Mouse (Mus musculus) hindbrain, embryonic 15.5 days (tissue): ENCODE data around the gene C8g. TPM values are rescaled to one million over a fixed set of nuclear protein-coding genes. Genes with fewer than 3 reads are reported as not detected.

Experiments used
- ATAC-seq: fragments of 200-750 bp; cut with Nextera tagmentation; 2 replicates; pipeline ENCODE4 v1.8.0; 2017; ENCODE audit warnings: low read depth, moderate number of reproducible peaks, moderate TSS enrichment; ENCODE audit not compliant: low FRiP score
- H3K27ac ChIP-seq: fragments of 300-500 bp; sonication (generic); replicated peaks from 2 replicates; pipeline ENCODE4 v1.5.1; 2015; ENCODE audit warnings: mild to moderate bottlenecking, inconsistent platforms
- H3K27me3 ChIP-seq: fragments of 300-500 bp; sonication (generic); 2 replicates; pipeline ENCODE4 v1.6.1; 2015; ENCODE audit warnings: control low read depth, inconsistent platforms
- H3K36me3 ChIP-seq: fragments of 300-500 bp; sonication (generic); 2 replicates; pipeline ENCODE4 v1.6.1; 2015; ENCODE audit warnings: control low read depth, inconsistent platforms
- H3K4me1 ChIP-seq: fragments of 300-500 bp; sonication (generic); replicated peaks from 2 replicates; pipeline ENCODE4 v1.6.1; 2015; ENCODE audit warnings: control low read depth, inconsistent platforms
- H3K4me2 ChIP-seq: fragments of 300-500 bp; sonication (generic); 2 replicates; pipeline ENCODE4 v1.6.1; 2015; ENCODE audit warnings: moderate library complexity, mild to moderate bottlenecking, inconsistent platforms
- H3K4me3 ChIP-seq: fragments of 300-500 bp; sonication (generic); 2 replicates; pipeline ENCODE4 v1.5.1; 2015; ENCODE audit warnings: mild to moderate bottlenecking, inconsistent platforms
- H3K9ac ChIP-seq: fragments of 300-500 bp; sonication (generic); 2 replicates; pipeline ENCODE4 v1.6.1; 2015; ENCODE audit warnings: inconsistent platforms
- H3K9me3 ChIP-seq: fragments of 300-500 bp; sonication (generic); 2 replicates; pipeline ENCODE4 v1.6.1; 2016; ENCODE audit warnings: control low read depth, inconsistent platforms
- WGBS: fragments of 180-500 bp; shearing (Covaris S2); methylation state at CpG from one replicate; pipeline ENCODE4 v1.1.7; 2015; 5-methylcytosine and 5-hydroxymethylcytosine counted together
- polyA plus RNA-seq: library from polyadenylated mRNA; unstranded; fragments of >200 nt; fragmentation: Nextera tagmentation; extraction: Ambion mirVana; gene quantifications from 2 replicates; pipeline ENCODE4 v1.2.1, GENCODE M21; 2015

The C8g gene
- polyA plus RNA-seq, 1 experiment from 2014 or later: 6.1 TPM

DNA sequence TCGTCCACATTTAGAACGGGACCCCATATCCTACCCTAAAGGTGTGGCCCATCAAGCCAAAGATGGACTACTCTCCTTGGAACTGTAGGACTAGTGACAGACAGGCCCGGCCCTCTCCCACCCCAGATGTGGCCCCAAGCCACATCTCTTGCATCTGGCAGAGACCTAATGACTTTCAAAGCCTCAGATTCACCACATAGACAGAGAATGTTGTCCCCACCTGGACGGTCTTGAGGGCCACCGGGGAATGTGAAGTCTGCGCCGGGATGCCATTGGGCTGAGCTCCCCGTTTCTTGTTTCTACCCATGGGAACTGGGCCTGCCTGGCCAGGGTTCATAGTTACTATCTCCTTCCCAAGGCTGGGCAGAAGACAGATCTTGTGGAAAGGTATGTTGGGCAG, 24.0 kb downstream of the C8g start:
- Histone ChIP-seq H3K27ac (no peak overlapping the region), H3K36me3 (no peaks in the 10 kb centered on the region), H3K27me3 (no peaks in the 10 kb centered on the region), H3K4me2 (no peak overlapping the region), H3K9ac (no peak overlapping the region), H3K9me3 (no peaks in the 10 kb centered on the region), H3K4me1 (no peaks in the 10 kb centered on the region), H3K4me3 (no peak overlapping the region)
- no peak for ATAC-seq
- 92% methylated on average over 8 of the region's 8 CpGs for WGBS

DNA sequence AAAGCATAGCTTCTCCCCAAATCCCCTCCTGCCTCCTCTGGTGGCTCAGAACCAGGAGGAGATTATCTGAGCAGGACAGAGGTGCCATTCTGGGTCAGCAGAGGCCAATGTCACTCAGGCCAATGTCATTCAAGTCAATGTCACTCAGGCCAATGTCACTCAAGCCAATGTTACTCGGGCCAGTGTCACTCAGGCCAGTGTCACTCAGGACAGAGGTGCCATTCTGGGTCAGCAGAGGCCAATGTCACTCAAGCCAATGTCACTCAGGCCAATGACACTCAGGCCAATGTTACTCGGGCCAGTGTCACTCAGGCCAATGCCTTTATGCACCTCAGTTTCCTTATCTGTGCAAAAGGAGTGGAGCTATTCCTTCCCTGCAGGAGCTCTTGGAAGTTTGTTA, 29.0 kb downstream of the C8g start:
- 81% methylated on average over 2 of the region's 2 CpGs for WGBS
- ATAC-seq: no peak

DNA sequence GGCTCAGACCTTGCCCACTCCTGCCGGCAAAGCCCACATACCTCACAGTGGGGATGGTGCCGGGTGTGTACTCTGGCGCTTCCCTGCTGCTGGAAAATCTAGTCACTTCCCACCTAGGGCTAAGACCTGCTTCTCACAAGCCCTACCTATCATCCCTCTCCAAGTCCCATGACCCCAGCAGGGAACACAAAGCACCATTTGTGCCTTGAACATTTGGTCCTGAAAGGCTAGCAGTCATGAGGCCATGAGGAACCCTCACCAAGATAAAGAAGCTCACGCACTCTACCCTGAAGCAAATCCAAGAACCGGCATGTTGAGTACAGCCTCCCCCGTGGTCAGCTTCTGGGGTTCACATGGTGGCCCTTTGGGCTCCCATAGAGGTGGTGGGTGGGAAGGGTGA, 31.6 kb downstream of the C8g start, which contains the start of gene Ptgds:
Gene Ptgds, minus strand, starts transcription at position 78 of the 400 bp plus-strand sequence.
- Histone ChIP-seq H3K27ac (peak within 1 kb of the TSS; percentile 46), H3K4me2 (no peak within 1 kb of the TSS), H3K36me3 (no peaks in the 10 kb centered on the region), H3K4me3 (no peak within 1 kb of the TSS), H3K4me1 (peaks cover 13% of the 10 kb centered on the region), H3K9me3 (no peaks in the 10 kb centered on the region), H3K27me3 (no peaks in the 10 kb centered on the region), H3K9ac (no peak within 1 kb of the TSS)
- 57% methylated on average over 6 of the region's 6 CpGs for WGBS
- no peak for ATAC-seq

More for the DNA sequence above, 29.0 kb downstream of the C8g start:
- Histone ChIP-seq H3K27me3 (no peaks in the 10 kb centered on the region), H3K4me1 (peaks cover 13% of the 10 kb centered on the region), H3K27ac (no peak overlapping the region), H3K9ac (no peak overlapping the region), H3K4me2 (no peak overlapping the region), H3K36me3 (no peaks in the 10 kb centered on the region), H3K9me3 (no peaks in the 10 kb centered on the region), H3K4me3 (no peak overlapping the region)

DNA sequence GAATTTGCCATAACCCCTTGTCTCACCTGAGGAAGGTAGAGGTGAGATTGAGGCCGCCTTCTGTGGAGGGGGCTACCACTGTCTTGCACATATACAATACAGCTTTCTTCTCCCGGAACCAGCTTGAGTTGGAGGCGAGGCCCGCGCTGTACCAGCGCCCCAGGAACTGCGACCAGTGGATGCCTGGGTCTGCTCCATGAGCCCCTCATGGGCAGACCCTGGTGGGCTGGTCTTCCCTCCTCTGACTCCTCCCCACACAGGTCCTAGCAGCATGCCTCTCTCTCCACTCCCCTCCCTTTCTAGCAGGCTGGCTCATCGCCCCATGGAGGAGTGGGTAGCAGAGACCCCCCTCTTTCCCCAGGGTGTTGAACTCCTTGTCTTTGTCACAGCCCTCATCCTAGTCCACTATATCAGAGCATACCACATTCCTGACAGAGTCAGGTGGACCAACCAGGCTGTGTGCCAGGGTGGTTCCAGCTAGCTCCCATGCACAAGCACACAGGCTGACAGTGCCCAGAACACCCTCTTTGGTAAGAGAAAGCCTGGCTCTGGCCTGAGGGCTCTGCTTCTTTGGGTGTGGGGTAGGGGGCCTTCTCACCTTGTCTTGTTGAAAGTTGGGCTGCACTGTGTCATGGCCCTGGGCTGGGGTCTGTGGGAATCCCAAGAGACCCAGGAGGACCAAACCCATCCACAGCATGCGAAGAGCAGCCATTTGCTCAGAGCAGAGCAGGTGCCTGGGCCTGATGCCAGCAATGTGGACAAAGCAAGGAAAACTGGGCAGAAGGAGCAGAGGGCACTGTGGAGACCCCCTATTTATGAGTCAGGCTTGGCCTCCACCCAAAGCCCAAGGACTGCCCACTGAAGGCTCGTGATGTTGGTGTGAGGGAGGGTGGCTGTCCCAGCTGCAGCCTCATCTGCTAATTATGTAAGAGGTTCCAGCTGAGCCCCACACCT, 32.3 kb downstream of the C8g start:
- H3K9me3 ChIP-seq: no peaks in the 10 kb centered on the region
- 68% methylated on average over 10 of the region's 10 CpGs for WGBS
- peaks cover 13% of the 10 kb centered on the region for H3K4me1 ChIP-seq
- H3K36me3 ChIP-seq: no peaks in the 10 kb centered on the region
- no peak overlapping the region for H3K4me3 ChIP-seq
- peak overlapping the region; percentile 46 for H3K27ac ChIP-seq
- no peak overlapping the region for H3K4me2 ChIP-seq
- ATAC-seq: peak; percentile 79
- no peaks in the 10 kb centered on the region for H3K27me3 ChIP-seq
- H3K9ac ChIP-seq: no peak overlapping the region

DNA sequence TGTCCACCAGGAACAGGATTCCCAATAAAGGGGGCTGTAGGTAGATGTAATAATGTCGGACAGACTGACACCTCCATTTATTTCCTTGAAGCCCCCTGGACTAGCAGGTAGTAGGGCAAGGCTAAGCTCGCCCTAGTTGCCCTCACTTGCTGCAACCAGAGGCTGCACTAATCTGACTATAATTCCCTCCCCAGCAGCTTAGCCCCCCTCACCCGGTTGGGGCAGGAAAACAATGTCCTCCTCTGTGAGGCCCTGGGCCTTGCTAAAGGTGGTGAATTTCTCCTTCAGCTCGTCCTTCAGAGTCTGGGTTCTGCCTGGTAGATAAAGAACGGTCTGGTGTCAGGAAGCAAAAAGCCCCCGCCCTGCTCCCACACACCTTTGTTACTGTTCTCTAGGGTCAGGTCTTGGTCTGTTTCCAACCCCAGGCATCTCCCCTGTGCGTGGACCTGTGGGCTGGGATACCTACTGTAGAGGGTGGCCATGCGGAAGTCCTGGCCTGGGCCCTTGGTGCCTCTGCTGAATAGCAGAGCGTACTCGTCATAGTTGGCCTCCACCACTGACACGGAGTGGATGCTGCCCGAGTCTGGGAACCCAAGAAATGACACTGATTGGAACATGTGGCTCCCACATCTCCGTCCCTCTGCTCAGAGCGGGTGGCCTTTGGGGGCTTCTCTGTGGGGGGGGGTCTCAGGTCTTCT, 33.8 kb downstream of the C8g start:
- Histone ChIP-seq H3K4me3 (no peak overlapping the region), H3K4me2 (no peak overlapping the region), H3K4me1 (peaks cover 13% of the 10 kb centered on the region), H3K27ac (no peak overlapping the region), H3K9ac (no peak overlapping the region), H3K27me3 (no peaks in the 10 kb centered on the region), H3K9me3 (no peaks in the 10 kb centered on the region), H3K36me3 (no peaks in the 10 kb centered on the region)
- ATAC-seq: no peak
- 77% methylated on average over 14 of the region's 14 CpGs for WGBS

- WGBS: 55% methylated on average over 10 of the region's 10 CpGs
- Histone ChIP-seq H3K4me2 (no peak overlapping the region), H3K9me3 (no peaks in the 10 kb centered on the region), H3K27me3 (no peaks in the 10 kb centered on the region), H3K4me1 (peaks cover 22% of the 10 kb centered on the region), H3K4me3 (no peak overlapping the region), H3K36me3 (no peaks in the 10 kb centered on the region), H3K9ac (no peak overlapping the region), H3K27ac (no peak overlapping the region)
- no peak for ATAC-seq
Measured at GRCm38 (mm10) chr2:25465816-25466635, 35.5 kb downstream of the C8g start.

DNA sequence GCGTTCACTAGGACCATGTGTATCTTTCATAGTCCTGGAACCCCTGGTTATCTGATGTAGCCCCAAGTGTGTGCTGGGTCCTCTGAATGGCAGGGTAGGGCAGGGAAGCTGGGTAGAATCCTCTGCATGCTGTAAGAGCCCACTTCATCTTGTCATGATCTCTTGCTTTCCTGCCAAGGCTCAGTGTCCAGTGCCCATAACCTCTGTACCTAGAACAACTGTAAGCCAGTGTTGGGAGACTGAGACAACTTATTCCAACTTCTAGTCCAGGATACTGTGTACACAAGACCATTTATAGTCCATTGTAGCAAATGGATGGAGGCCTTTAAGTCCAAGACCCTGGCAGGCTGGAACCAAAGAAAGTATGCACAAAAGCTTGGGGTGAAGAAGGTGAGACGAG, 36.3 kb downstream of the C8g start:
- 83% methylated on average over 2 of the region's 2 CpGs for WGBS
- no peak overlapping the region for H3K9ac ChIP-seq
- ATAC-seq: no peak
- H3K36me3 ChIP-seq: no peaks in the 10 kb centered on the region
- H3K4me1 ChIP-seq: peaks cover 22% of the 10 kb centered on the region
- H3K27me3 ChIP-seq: no peaks in the 10 kb centered on the region
- H3K4me3 ChIP-seq: no peak overlapping the region
- no peaks in the 10 kb centered on the region for H3K9me3 ChIP-seq
- no peak overlapping the region for H3K27ac ChIP-seq
- H3K4me2 ChIP-seq: no peak overlapping the region

GRCm38 (mm10) chr2:25463630-25464029, 37.9 kb downstream of the C8g start:
- Histone ChIP-seq H3K36me3 (no peaks in the 10 kb centered on the region), H3K9me3 (no peaks in the 10 kb centered on the region), H3K27ac (no peak overlapping the region), H3K4me1 (peaks cover 24% of the 10 kb centered on the region), H3K9ac (no peak overlapping the region), H3K4me2 (no peak overlapping the region), H3K4me3 (no peak overlapping the region), H3K27me3 (no peaks in the 10 kb centered on the region)
- ATAC-seq: no peak
- WGBS: 94% methylated on average over 3 of the region's 3 CpGs

DNA sequence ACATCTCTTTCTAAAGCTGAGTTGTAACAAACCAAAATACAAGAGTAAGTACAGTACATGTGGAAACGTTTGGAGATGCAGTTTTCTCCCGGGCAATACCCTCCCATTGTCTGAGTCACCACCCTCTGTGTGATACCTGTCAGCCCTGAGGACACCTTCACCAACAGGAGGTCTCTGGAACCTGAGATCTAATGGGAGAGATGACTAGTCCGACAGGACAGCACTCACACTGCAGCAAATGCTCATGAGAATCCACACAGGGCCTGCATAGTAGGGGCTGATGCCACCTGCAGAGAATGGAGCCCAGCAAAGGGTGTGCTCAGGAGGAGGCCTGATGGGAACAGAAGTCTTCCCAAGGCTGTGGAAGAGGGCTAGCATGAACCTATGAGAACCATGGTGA, 40.1 kb downstream of the C8g start:
- WGBS: 33% methylated on average over 3 of the region's 3 CpGs
- Histone ChIP-seq H3K36me3 (peaks cover 7% of the 10 kb centered on the region; the same call in 1 of the 2 replicates), H3K27me3 (no peaks in the 10 kb centered on the region), H3K9me3 (no peaks in the 10 kb centered on the region), H3K9ac (peak overlapping the region; percentile 82), H3K4me3 (peak overlapping the region; percentile 74), H3K4me2 (peak overlapping the region; percentile 87), H3K4me1 (peaks cover 25% of the 10 kb centered on the region), H3K27ac (peak overlapping the region; percentile 95)
- no peak for ATAC-seq

GRCm38 (mm10) chr2:25460551-25461309, 40.8 kb downstream of the C8g start, which contains the start of gene Paxx:
Paxx (minus strand) TSS chr2:25461094.
- Histone ChIP-seq H3K27me3 (no peaks in the 10 kb centered on the region), H3K36me3 (peaks cover 7% of the 10 kb centered on the region; the same call in 1 of the 2 replicates), H3K27ac (peak within 1 kb of the TSS; percentile 95), H3K4me1 (peaks cover 25% of the 10 kb centered on the region), H3K4me3 (peak within 1 kb of the TSS; percentile 74), H3K9ac (peak within 1 kb of the TSS; percentile 82), H3K9me3 (no peaks in the 10 kb centered on the region), H3K4me2 (peak within 1 kb of the TSS; percentile 87)
- peak; percentile 92 for ATAC-seq
- WGBS: under 1% methylated on average over 48 of the region's 48 CpGs

DNA sequence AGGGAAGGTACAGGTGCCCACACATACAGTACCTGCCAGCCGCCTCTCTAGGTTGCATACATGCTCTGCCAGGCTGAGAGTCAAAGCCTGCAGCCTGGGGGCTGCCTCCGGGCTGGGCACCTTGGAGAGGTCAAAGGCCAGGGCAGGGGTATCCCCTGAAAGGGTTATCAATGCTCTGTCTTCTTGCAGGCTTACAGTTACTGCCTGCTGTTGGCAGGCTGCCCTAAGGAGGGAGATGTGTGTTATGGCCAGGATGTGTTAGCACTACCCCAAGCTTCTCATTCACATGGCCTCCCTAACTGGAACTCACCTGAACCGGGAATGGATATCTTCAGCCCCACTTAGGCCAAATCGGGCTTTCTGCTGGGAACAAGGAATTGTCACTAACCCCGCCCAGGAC, 41.4 kb downstream of the C8g start:
- H3K4me2 ChIP-seq: peak overlapping the region; percentile 87
- peak overlapping the region; percentile 82 for H3K9ac ChIP-seq
- 37% methylated on average over 5 of the region's 5 CpGs for WGBS

More for the DNA sequence above, 41.4 kb downstream of the C8g start:
- peak; percentile 25 for ATAC-seq
- peaks cover 7% of the 10 kb centered on the region; the same call in 1 of the 2 replicates for H3K36me3 ChIP-seq
- H3K9me3 ChIP-seq: no peaks in the 10 kb centered on the region
- H3K27me3 ChIP-seq: no peaks in the 10 kb centered on the region
- H3K27ac ChIP-seq: peak overlapping the region; percentile 95
- H3K4me3 ChIP-seq: peak overlapping the region; percentile 74
- peaks cover 25% of the 10 kb centered on the region for H3K4me1 ChIP-seq
